Mouse (Mus musculus) frontal cortex, postnatal 10 days (tissue): ENCODE results near the gene Dnajc16.

Experiments
- DNase-seq, 2 experiments: peaks; one replicate each; pipeline ENCODE4 v3.0.0; 2022; ENCODE audit warnings: low spot score in 2 of 2, mixed read lengths in 1 of 2

The Dnajc16 gene

GRCm38 (mm10) chr4:141724594-141724993 is 66.1 kb downstream of the Dnajc16 start:
- DNase-seq: no peak

- no peak for DNase-seq
These were observed 67.1 kb downstream of the Dnajc16 start for GRCm38 (mm10) chr4:141723673-141724068.

GRCm38 (mm10) chr4:141722731-141723672 is 67.7 kb downstream of the Dnajc16 start, which contains the start of gene Ddi2:
Gene Ddi2 (minus strand): TSS chr4:141723419.
- DNase-seq: peak; percentile 84 to 90

- no peak for DNase-seq
These were observed 68.8 kb downstream of the Dnajc16 start for GRCm38 (mm10) chr4:141721961-141722360.

GRCm38 (mm10) chr4:141720761-141721523 is 69.8 kb downstream of the Dnajc16 start:
- no peak for DNase-seq

- no peak for DNase-seq
These were observed 71.4 kb downstream of the Dnajc16 start for GRCm38 (mm10) chr4:141719304-141719703.

- DNase-seq: no peak
These were observed 73.1 kb downstream of the Dnajc16 start for GRCm38 (mm10) chr4:141717633-141718032.

GRCm38 (mm10) chr4:141715027-141715426 is 75.7 kb downstream of the Dnajc16 start:
- no peak for DNase-seq

GRCm38 (mm10) chr4:141713598-141714142 is 77.1 kb downstream of the Dnajc16 start:
- no peak for DNase-seq

GRCm38 (mm10) chr4:141711250-141711649 is 79.5 kb downstream of the Dnajc16 start:
- no peak for DNase-seq
